Mouse (Mus musculus): ENCODE results near the gene Plagl1. TPM values are rescaled to one million over a fixed set of nuclear protein-coding genes. Genes with fewer than 3 reads are reported as not detected.

Gene Plagl1
- polyA plus RNA-seq, 1 experiment from 2014 or later = 11.3 TPM

GRCm38 (mm10) chr10:13102360-13102759 is 42.1 kb downstream of the Plagl1 start:
- no peaks in the 10 kb centered on the region for H3K27me3 ChIP-seq (ENCODE audit: insufficient read depth, low read length)
- H3K4me2 ChIP-seq (ENCODE audit: low read depth, low read length) = no peak overlapping the region
- no peaks in the 10 kb centered on the region for H3K4me1 ChIP-seq (ENCODE audit: insufficient read depth)
- no peak for TF ChIP-seq CTCF (IDR thresholded peaks at IDR 0.05; ENCODE audit: low read depth)
- TF ChIP-seq EP300 (IDR thresholded peaks at IDR 0.05; ENCODE audit: low read depth) = no peak
- ATAC-seq (no peak), DNase-seq (no peak)
- H3K9ac ChIP-seq (replicated peaks) = no peak overlapping the region
- H3K9me3 ChIP-seq (ENCODE audit: low read length) = no peaks in the 10 kb centered on the region
- H3K36me3 ChIP-seq (replicated peaks; ENCODE audit: insufficient read depth, low read length) = no peaks in the 10 kb centered on the region
- 63% methylated on average over 4 of the region's 4 CpGs for WGBS (ENCODE audit: insufficient replicate concordance)
- H3K27ac ChIP-seq (ENCODE audit: low read depth) = no peak overlapping the region
- no peak overlapping the region for H3K4me3 ChIP-seq (ENCODE audit: low read depth, low read length)

- Histone ChIP-seq H3K36me3 (replicated peaks; ENCODE audit: insufficient read depth, low read length) (no peaks in the 10 kb centered on the region), H3K4me2 (ENCODE audit: low read depth, low read length) (no peak overlapping the region), H3K9me3 (ENCODE audit: low read length) (no peaks in the 10 kb centered on the region), H3K4me1 (ENCODE audit: insufficient read depth) (no peaks in the 10 kb centered on the region), H3K27me3 (ENCODE audit: insufficient read depth, low read length) (no peaks in the 10 kb centered on the region), H3K4me3 (ENCODE audit: low read depth, low read length) (no peak overlapping the region), H3K27ac (ENCODE audit: low read depth) (no peak overlapping the region), H3K9ac (replicated peaks) (no peak overlapping the region)
- ATAC-seq = no peak
- no peak for DNase-seq
- WGBS (ENCODE audit: insufficient replicate concordance) = 56% methylated on average over 4 of the region's 4 CpGs
- TF ChIP-seq CTCF (IDR thresholded peaks at IDR 0.05; ENCODE audit: low read depth) = no peak
- no peak for TF ChIP-seq EP300 (IDR thresholded peaks at IDR 0.05; ENCODE audit: low read depth)
Measured at GRCm38 (mm10) chr10:13103838-13104237, 43.5 kb downstream of the Plagl1 start.

GRCm38 (mm10) chr10:13106909-13107624 is 46.8 kb downstream of the Plagl1 start:
- WGBS (ENCODE audit: insufficient replicate concordance) = 63% methylated on average over 9 of the region's 9 CpGs
- DNase-seq (no peak), ATAC-seq (no peak)

GRCm38 (mm10) chr10:13108021-13108548 is 47.8 kb downstream of the Plagl1 start:
- ATAC-seq (no peak), DNase-seq (no peak)
- Histone ChIP-seq H3K9ac (replicated peaks) (no peak overlapping the region), H3K4me3 (ENCODE audit: low read depth, low read length) (no peak overlapping the region), H3K36me3 (replicated peaks; ENCODE audit: insufficient read depth, low read length) (no peaks in the 10 kb centered on the region), H3K4me1 (ENCODE audit: insufficient read depth) (no peaks in the 10 kb centered on the region), H3K27ac (ENCODE audit: low read depth) (no peak overlapping the region), H3K4me2 (ENCODE audit: low read depth, low read length) (no peak overlapping the region), H3K9me3 (ENCODE audit: low read length) (no peaks in the 10 kb centered on the region), H3K27me3 (ENCODE audit: insufficient read depth, low read length) (no peaks in the 10 kb centered on the region)
- no peak for TF ChIP-seq CTCF (IDR thresholded peaks at IDR 0.05; ENCODE audit: low read depth)
- no peak for TF ChIP-seq EP300 (IDR thresholded peaks at IDR 0.05; ENCODE audit: low read depth)
- 72% methylated on average over 7 of the region's 7 CpGs for WGBS (ENCODE audit: insufficient replicate concordance)

More at GRCm38 (mm10) chr10:13106909-13107624, 46.8 kb downstream of the Plagl1 start:
- H3K36me3 ChIP-seq (replicated peaks; ENCODE audit: insufficient read depth, low read length) = no peaks in the 10 kb centered on the region
- no peak overlapping the region for H3K4me3 ChIP-seq (ENCODE audit: low read depth, low read length)
- H3K27ac ChIP-seq (ENCODE audit: low read depth) = no peak overlapping the region
- H3K9ac ChIP-seq (replicated peaks) = no peak overlapping the region
- H3K9me3 ChIP-seq (ENCODE audit: low read length) = no peaks in the 10 kb centered on the region
- TF ChIP-seq CTCF (IDR thresholded peaks at IDR 0.05; ENCODE audit: low read depth) = no peak
- no peak for TF ChIP-seq EP300 (IDR thresholded peaks at IDR 0.05; ENCODE audit: low read depth)
- H3K27me3 ChIP-seq (ENCODE audit: insufficient read depth, low read length) = no peaks in the 10 kb centered on the region
- no peaks in the 10 kb centered on the region for H3K4me1 ChIP-seq (ENCODE audit: insufficient read depth)
- no peak overlapping the region for H3K4me2 ChIP-seq (ENCODE audit: low read depth, low read length)

GRCm38 (mm10) chr10:13108847-13109246 is 48.5 kb downstream of the Plagl1 start:
- no peak for ATAC-seq
- Histone ChIP-seq H3K36me3 (replicated peaks; ENCODE audit: insufficient read depth, low read length) (no peaks in the 10 kb centered on the region), H3K9me3 (ENCODE audit: low read length) (no peaks in the 10 kb centered on the region), H3K4me1 (ENCODE audit: insufficient read depth) (no peaks in the 10 kb centered on the region), H3K27ac (ENCODE audit: low read depth) (no peak overlapping the region), H3K27me3 (ENCODE audit: insufficient read depth, low read length) (no peaks in the 10 kb centered on the region), H3K4me2 (ENCODE audit: low read depth, low read length) (no peak overlapping the region), H3K4me3 (ENCODE audit: low read depth, low read length) (no peak overlapping the region), H3K9ac (replicated peaks) (no peak overlapping the region)
- TF ChIP-seq EP300 (IDR thresholded peaks at IDR 0.05; ENCODE audit: low read depth) (no peak), CTCF (IDR thresholded peaks at IDR 0.05; ENCODE audit: low read depth) (no peak)
- no peak for DNase-seq
- 73% methylated on average over 4 of the region's 4 CpGs for WGBS (ENCODE audit: insufficient replicate concordance)

- H3K9ac ChIP-seq (replicated peaks) = no peak overlapping the region
- no peak overlapping the region for H3K27ac ChIP-seq (ENCODE audit: low read depth)
- DNase-seq (no peak), ATAC-seq (no peak)
- H3K36me3 ChIP-seq (replicated peaks; ENCODE audit: insufficient read depth, low read length) = no peaks in the 10 kb centered on the region
- no peaks in the 10 kb centered on the region for H3K27me3 ChIP-seq (ENCODE audit: insufficient read depth, low read length)
- 56% methylated on average over 1 of the region's 1 CpGs for WGBS (ENCODE audit: insufficient replicate concordance)
- H3K4me1 ChIP-seq (ENCODE audit: insufficient read depth) = no peaks in the 10 kb centered on the region
- H3K4me2 ChIP-seq (ENCODE audit: low read depth, low read length) = no peak overlapping the region
- H3K9me3 ChIP-seq (ENCODE audit: low read length) = no peaks in the 10 kb centered on the region
- no peak overlapping the region for H3K4me3 ChIP-seq (ENCODE audit: low read depth, low read length)
- TF ChIP-seq CTCF (IDR thresholded peaks at IDR 0.05; ENCODE audit: low read depth) (no peak), EP300 (IDR thresholded peaks at IDR 0.05; ENCODE audit: low read depth) (no peak)
Measured at GRCm38 (mm10) chr10:13109781-13110180, 49.5 kb downstream of the Plagl1 start.
